27 mouse cellular contexts compared by ENCODE assay signal in the genomic region with DNA sequence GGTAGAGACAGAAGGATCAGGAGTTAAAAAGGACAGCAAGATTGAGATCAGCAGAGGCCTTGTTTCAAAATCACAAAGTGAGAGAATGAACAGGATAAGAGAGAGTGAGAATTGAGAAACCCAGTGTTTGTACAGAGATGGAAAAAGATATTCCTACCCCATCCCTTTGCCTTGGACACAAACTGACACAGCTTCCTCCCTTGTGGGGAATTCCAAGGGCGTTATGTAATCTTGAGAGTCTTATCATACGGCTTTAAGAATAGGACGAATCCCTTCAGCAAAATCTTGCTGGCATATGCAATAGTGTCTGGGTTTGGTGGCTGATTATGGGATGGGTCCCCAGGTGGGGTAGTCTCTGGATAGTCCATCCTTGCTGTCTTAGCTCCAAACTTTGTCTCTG. TPM values are rescaled to one million over a fixed set of nuclear protein-coding genes. Genes with fewer than 3 reads are reported as not detected.
"Had no signal": no experiment of that assay in that cellular context is flagged by ENCODE, and none has a peak within 500 bp of the region (broad histone marks: within the 10 kb centered on the region; RNA-seq: fewer than 3 reads in every experiment).

No protein-coding gene starts in this region.

- H3K27me3 ChIP-seq: kidney, embryonic 15.5 days; limb, embryonic 12.5 days; limb, embryonic 15.5 days; liver, embryonic 12.5 days; liver, embryonic 15.5 days; megakaryocyte, embryonic 14.5 days; midbrain, embryonic 13.5 days; neural tube, embryonic 13.5 days had no signal

- H3K36me3 ChIP-seq: kidney, embryonic 15.5 days; limb, embryonic 12.5 days; limb, embryonic 15.5 days; liver, embryonic 12.5 days; liver, embryonic 15.5 days; midbrain, embryonic 10.5 days; midbrain, embryonic 13.5 days; neural tube, embryonic 13.5 days had no signal

- H3K4me2 ChIP-seq: kidney, embryonic 15.5 days; limb, embryonic 12.5 days; limb, embryonic 15.5 days; liver, embryonic 12.5 days; liver, embryonic 15.5 days; midbrain, embryonic 13.5 days; neural tube, embryonic 13.5 days had no signal

- H3K27ac ChIP-seq: kidney, embryonic 15.5 days; limb, embryonic 12.5 days; limb, embryonic 15.5 days; liver, embryonic 12.5 days; liver, embryonic 15.5 days; midbrain, embryonic 10.5 days; midbrain, embryonic 13.5 days; neural tube, embryonic 13.5 days; stomach, postnatal 0 days had no signal

- H3K4me3 ChIP-seq: kidney, embryonic 15.5 days; limb, embryonic 12.5 days; limb, embryonic 15.5 days; liver, embryonic 12.5 days; liver, embryonic 15.5 days; megakaryocyte, embryonic 14.5 days; midbrain, embryonic 10.5 days; midbrain, embryonic 13.5 days; myocyte; neural tube, embryonic 13.5 days had no signal

- ATAC-seq: liver, embryonic 12.5 days; midbrain, embryonic 13.5 days; midbrain, embryonic 16.5 days had no signal

- H3K4me1 ChIP-seq: kidney, embryonic 15.5 days; liver, embryonic 12.5 days; liver, embryonic 15.5 days; neural tube, embryonic 13.5 days had no signal

- H3K9me3 ChIP-seq: kidney, embryonic 15.5 days; limb, embryonic 12.5 days; limb, embryonic 15.5 days; liver, embryonic 12.5 days; liver, embryonic 15.5 days; megakaryocyte, embryonic 14.5 days; midbrain, embryonic 10.5 days; midbrain, embryonic 13.5 days; neural tube, embryonic 13.5 days had no signal

- H3K9ac ChIP-seq: kidney, embryonic 15.5 days; limb, embryonic 12.5 days; limb, embryonic 15.5 days; liver, embryonic 12.5 days; liver, embryonic 15.5 days; midbrain, embryonic 13.5 days; neural tube, embryonic 13.5 days had no signal

- DNase-seq: kidney, adult 11 months; kidney, adult 8-10 months; kidney, postnatal 14 days; kidney, postnatal 4 days; left cerebral cortex, postnatal 4 days; lung, adult 18-20 months; lung, postnatal 10 days; thymus, adult 2 months; thymus, postnatal 14 days; thymus, postnatal 4 days had no signal

RNA-seq across cellular contexts. Expression of a gene that starts 16.0 kb away (rescaled TPM):
- total RNA-seq: layer of hippocampus, adult 18-20 months; layer of hippocampus, postnatal 14 days; left cerebral cortex, adult 8-10 months; left cerebral cortex, postnatal 14 days; left cerebral cortex, postnatal 4 days had no signal
- polyA plus RNA-seq: limb, embryonic 12.5 days; liver, embryonic 15.5 days; midbrain, embryonic 10.5 days; midbrain, embryonic 13.5 days; midbrain, embryonic 16.5 days; neural tube, embryonic 13.5 days; stomach, embryonic 14.5 days had no signal
